Mouse (Mus musculus): Measurements from ENCODE around the gene AL732309.1. TPM values are rescaled to one million over a fixed set of nuclear protein-coding genes. Genes with fewer than 3 reads are reported as not detected.

AL732309.1 gene
- polyA plus RNA-seq, 1 experiment from 2014 or later: 6.8 TPM

DNA sequence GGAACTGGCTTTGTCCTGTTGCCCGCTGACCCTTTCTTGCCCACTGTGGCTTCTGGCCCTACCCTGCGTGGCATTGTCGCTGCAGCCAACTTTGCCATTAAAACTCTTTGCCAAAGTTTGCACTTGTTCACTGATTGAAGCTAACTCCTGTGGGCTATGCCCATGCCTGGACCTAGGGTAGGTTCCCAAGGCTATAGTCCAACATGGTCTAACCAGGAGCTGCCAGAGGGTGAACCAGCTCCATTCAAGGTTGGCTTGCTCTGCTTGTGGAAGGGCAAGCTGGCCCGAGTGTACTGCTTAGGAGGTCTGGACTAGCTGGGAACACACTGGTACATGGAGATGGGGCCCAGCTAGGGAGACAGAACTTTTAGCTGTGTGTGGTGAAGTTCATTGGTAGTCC, 2.5 kb downstream of the AL732309.1 start:
- peaks cover 18% of the 10 kb centered on the region for H3K4me1 ChIP-seq (replicated peaks; ENCODE audit: control insufficient read depth, insufficient read depth, low read length)
- ATAC-seq (replicated peaks; ENCODE audit: low FRiP score): no peak
- WGBS: 81% methylated on average over 4 of the region's 4 CpGs

DNA sequence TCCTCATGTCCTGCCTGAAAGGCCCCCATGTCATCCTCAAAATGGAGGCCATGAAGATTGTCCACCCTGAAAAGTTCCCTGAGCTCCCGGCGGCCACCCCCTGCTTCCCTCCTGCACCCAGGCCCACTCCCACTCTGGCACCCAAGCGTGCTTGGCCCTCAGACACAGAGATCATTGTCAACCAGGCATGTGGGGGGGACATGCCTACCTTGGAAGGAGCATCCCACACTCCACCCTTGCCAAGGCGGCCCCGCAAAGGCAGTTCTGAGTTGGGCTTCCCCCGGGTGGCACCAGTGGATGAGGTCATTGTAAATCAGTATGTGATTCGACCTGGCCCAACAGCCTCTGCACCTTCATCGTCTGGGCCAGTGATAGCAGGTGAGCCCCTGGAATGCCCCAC, 3.3 kb downstream of the AL732309.1 start:
- H3K9ac ChIP-seq (ENCODE audit: low read depth, low read length): no peak overlapping the region
- H3K9me3 ChIP-seq (ENCODE audit: control insufficient read depth, low read length): no peaks in the 10 kb centered on the region
- peaks cover 18% of the 10 kb centered on the region for H3K4me1 ChIP-seq (replicated peaks; ENCODE audit: control insufficient read depth, insufficient read depth, low read length)
- ATAC-seq (replicated peaks; ENCODE audit: low FRiP score) (no peak), DNase-seq (ENCODE audit: low spot score) (no peak)
- H3K4me2 ChIP-seq: no peak overlapping the region
- H3K27me3 ChIP-seq (replicated peaks; ENCODE audit: control insufficient read depth, insufficient read depth, low read length): peaks cover 23% of the 10 kb centered on the region
- peaks cover 12% of the 10 kb centered on the region for H3K36me3 ChIP-seq (ENCODE audit: control insufficient read depth, insufficient read depth, low read length)
- no peak overlapping the region for H3K4me3 ChIP-seq (ENCODE audit: low read depth, low read length)
- no peak overlapping the region for H3K27ac ChIP-seq (ENCODE audit: low read depth, low read length)
- 79% methylated on average over 8 of the region's 8 CpGs for WGBS

More for the DNA sequence above, 2.5 kb downstream of the AL732309.1 start:
- Histone ChIP-seq H3K36me3 (ENCODE audit: control insufficient read depth, insufficient read depth, low read length) (peaks cover 15% of the 10 kb centered on the region), H3K27me3 (replicated peaks; ENCODE audit: control insufficient read depth, insufficient read depth, low read length) (peaks cover 23% of the 10 kb centered on the region), H3K27ac (ENCODE audit: low read depth, low read length) (no peak overlapping the region), H3K9me3 (ENCODE audit: control insufficient read depth, low read length) (no peaks in the 10 kb centered on the region), H3K4me2 (no peak overlapping the region), H3K9ac (ENCODE audit: low read depth, low read length) (no peak overlapping the region), H3K4me3 (ENCODE audit: low read depth, low read length) (no peak overlapping the region)
- no peak for DNase-seq (ENCODE audit: low spot score)

GRCm38 (mm10) chr2:25242101-25242506, 4.6 kb downstream of the AL732309.1 start, which contains the start of the genes Rnf208 and Cysrt1:
TSS of gene Rnf208 (plus strand) at chr2:25242255.
TSS of gene Cysrt1 (minus strand) at chr2:25242452.
- WGBS: 0% methylated on average over 58 of the region's 59 CpGs
- Histone ChIP-seq H3K4me2 (peak within 1 kb of the TSS; percentile 78), H3K9ac (ENCODE audit: low read depth, low read length) (peak within 1 kb of the TSS; percentile 51), H3K27ac (ENCODE audit: low read depth, low read length) (peak within 1 kb of the TSS; percentile 57; the same call in 1 of the 2 replicates), H3K4me1 (replicated peaks; ENCODE audit: control insufficient read depth, insufficient read depth, low read length) (peaks cover 18% of the 10 kb centered on the region), H3K27me3 (replicated peaks; ENCODE audit: control insufficient read depth, insufficient read depth, low read length) (peaks cover 23% of the 10 kb centered on the region), H3K36me3 (ENCODE audit: control insufficient read depth, insufficient read depth, low read length) (peaks cover 6% of the 10 kb centered on the region; the same call in 1 of the 2 replicates), H3K4me3 (ENCODE audit: low read depth, low read length) (peak within 1 kb of the TSS; percentile 49), H3K9me3 (ENCODE audit: control insufficient read depth, low read length) (no peaks in the 10 kb centered on the region)
- DNase-seq (ENCODE audit: low spot score): no peak
- no peak for ATAC-seq (replicated peaks; ENCODE audit: low FRiP score)

DNA sequence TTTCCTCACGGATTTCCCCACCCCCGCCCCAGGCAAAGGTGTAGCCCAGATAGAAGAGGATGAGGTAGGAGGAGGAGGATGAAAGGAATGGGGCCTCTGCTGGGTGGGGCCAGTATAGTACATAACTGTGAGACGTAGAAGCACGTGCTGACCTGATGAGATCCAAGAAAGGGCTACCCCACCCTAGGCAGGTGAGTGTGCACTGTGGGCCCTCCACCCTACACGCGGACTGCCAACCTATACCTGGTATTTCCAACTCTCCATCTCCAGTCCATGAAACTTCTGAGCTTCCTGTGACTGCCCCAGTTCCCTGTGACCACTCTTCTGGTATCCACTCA, 5.3 kb downstream of the AL732309.1 start:
- peak; percentile 14 for ATAC-seq (replicated peaks; ENCODE audit: low FRiP score)
- Histone ChIP-seq H3K9ac (ENCODE audit: low read depth, low read length) (0 out of 2 replicates have a peak overlapping the region, but pooled peaks have one; percentile 23), H3K4me2 (peak overlapping the region; percentile 78), H3K27ac (ENCODE audit: low read depth, low read length) (no peak overlapping the region), H3K36me3 (ENCODE audit: control insufficient read depth, insufficient read depth, low read length) (peaks cover 4% of the 10 kb centered on the region; the same call in 1 of the 2 replicates), H3K4me3 (ENCODE audit: low read depth, low read length) (peak overlapping the region; percentile 49), H3K4me1 (replicated peaks; ENCODE audit: control insufficient read depth, insufficient read depth, low read length) (peaks cover 23% of the 10 kb centered on the region), H3K9me3 (ENCODE audit: control insufficient read depth, low read length) (no peaks in the 10 kb centered on the region), H3K27me3 (replicated peaks; ENCODE audit: control insufficient read depth, insufficient read depth, low read length) (peaks cover 23% of the 10 kb centered on the region)
- no peak for DNase-seq (ENCODE audit: low spot score)
- WGBS: 21% methylated on average over 6 of the region's 6 CpGs

GRCm38 (mm10) chr2:25240723-25241437, 5.8 kb downstream of the AL732309.1 start:
- peaks cover 23% of the 10 kb centered on the region for H3K27me3 ChIP-seq (replicated peaks; ENCODE audit: control insufficient read depth, insufficient read depth, low read length)
- H3K9me3 ChIP-seq (ENCODE audit: control insufficient read depth, low read length): no peaks in the 10 kb centered on the region
- WGBS: 2% methylated on average over 29 of the region's 29 CpGs
- H3K4me1 ChIP-seq (replicated peaks; ENCODE audit: control insufficient read depth, insufficient read depth, low read length): peaks cover 28% of the 10 kb centered on the region
- H3K27ac ChIP-seq (ENCODE audit: low read depth, low read length): peak overlapping the region; percentile 57
- H3K4me3 ChIP-seq (ENCODE audit: low read depth, low read length): peak overlapping the region; percentile 49
- peak overlapping the region; percentile 51 for H3K9ac ChIP-seq (ENCODE audit: low read depth, low read length)
- DNase-seq (ENCODE audit: low spot score): peak; percentile 81
- H3K36me3 ChIP-seq (ENCODE audit: control insufficient read depth, insufficient read depth, low read length): no peaks in the 10 kb centered on the region
- ATAC-seq (replicated peaks; ENCODE audit: low FRiP score): peak; percentile 86
- peak overlapping the region; percentile 78 for H3K4me2 ChIP-seq

GRCm38 (mm10) chr2:25240310-25240709, 6.4 kb downstream of the AL732309.1 start:
- H3K9ac ChIP-seq (ENCODE audit: low read depth, low read length): peak overlapping the region; percentile 51
- WGBS: 56% methylated on average over 8 of the region's 8 CpGs

DNA sequence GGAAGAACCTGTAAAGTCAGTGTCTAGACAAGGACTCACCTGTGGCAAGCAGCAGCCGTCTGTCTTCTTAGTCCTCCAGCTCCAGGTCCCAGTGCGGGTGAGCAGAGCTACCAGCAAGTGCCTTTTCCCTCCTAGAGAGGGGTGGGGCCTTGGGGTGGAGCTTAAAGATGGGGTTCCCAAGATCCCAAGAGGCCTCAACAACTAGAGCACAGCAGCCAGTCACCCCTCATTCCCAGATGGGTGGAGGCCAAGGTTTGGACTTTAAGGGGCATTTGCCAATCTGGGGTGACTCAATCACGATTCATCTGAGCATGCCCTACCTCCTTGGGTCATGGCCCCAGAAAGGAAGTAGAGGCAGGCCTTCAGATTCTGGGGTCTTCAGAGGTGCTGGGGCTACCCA, 6.9 kb downstream of the AL732309.1 start:
- ATAC-seq (replicated peaks; ENCODE audit: low FRiP score) (no peak), DNase-seq (ENCODE audit: low spot score) (no peak)
- Histone ChIP-seq H3K4me1 (replicated peaks; ENCODE audit: control insufficient read depth, insufficient read depth, low read length) (peaks cover 28% of the 10 kb centered on the region), H3K36me3 (ENCODE audit: control insufficient read depth, insufficient read depth, low read length) (no peaks in the 10 kb centered on the region), H3K27ac (ENCODE audit: low read depth, low read length) (no peak overlapping the region), H3K9me3 (ENCODE audit: control insufficient read depth, low read length) (no peaks in the 10 kb centered on the region), H3K4me2 (no peak overlapping the region), H3K27me3 (replicated peaks; ENCODE audit: control insufficient read depth, insufficient read depth, low read length) (peaks cover 23% of the 10 kb centered on the region), H3K4me3 (ENCODE audit: low read depth, low read length) (no peak overlapping the region), H3K9ac (ENCODE audit: low read depth, low read length) (no peak overlapping the region)
- 81% methylated on average over 3 of the region's 3 CpGs for WGBS

More at GRCm38 (mm10) chr2:25240310-25240709, 6.4 kb downstream of the AL732309.1 start:
- peaks cover 28% of the 10 kb centered on the region for H3K4me1 ChIP-seq (replicated peaks; ENCODE audit: control insufficient read depth, insufficient read depth, low read length)
- H3K9me3 ChIP-seq (ENCODE audit: control insufficient read depth, low read length): no peaks in the 10 kb centered on the region
- H3K4me3 ChIP-seq (ENCODE audit: low read depth, low read length): peak overlapping the region; percentile 49
- ATAC-seq (replicated peaks; ENCODE audit: low FRiP score) (no peak), DNase-seq (ENCODE audit: low spot score) (no peak)
- peak overlapping the region; percentile 78 for H3K4me2 ChIP-seq
- peaks cover 23% of the 10 kb centered on the region for H3K27me3 ChIP-seq (replicated peaks; ENCODE audit: control insufficient read depth, insufficient read depth, low read length)
- peak overlapping the region; percentile 57 for H3K27ac ChIP-seq (ENCODE audit: low read depth, low read length)
- no peaks in the 10 kb centered on the region for H3K36me3 ChIP-seq (ENCODE audit: control insufficient read depth, insufficient read depth, low read length)

DNA sequence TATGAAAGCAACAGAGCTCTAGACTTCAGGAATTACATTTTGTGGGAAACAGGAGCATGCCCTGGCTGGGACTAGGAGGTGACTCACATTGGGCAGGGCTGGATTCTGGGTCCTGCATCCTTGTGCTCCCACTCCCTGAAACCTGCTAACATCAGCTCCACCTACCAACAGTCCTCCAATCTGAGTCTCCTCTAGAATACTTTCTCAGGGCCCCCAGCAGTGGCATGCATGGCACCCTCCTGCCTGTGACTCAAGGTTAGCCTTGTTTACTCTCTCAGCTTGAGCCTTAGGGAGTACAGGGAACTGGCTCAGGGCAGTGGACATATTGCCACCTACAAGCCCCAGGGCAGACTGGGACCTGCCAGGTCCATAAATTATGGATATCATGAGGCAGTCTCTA, 8.6 kb downstream of the AL732309.1 start:
- Histone ChIP-seq H3K27ac (ENCODE audit: low read depth, low read length) (no peak overlapping the region), H3K36me3 (ENCODE audit: control insufficient read depth, insufficient read depth, low read length) (no peaks in the 10 kb centered on the region), H3K4me3 (ENCODE audit: low read depth, low read length) (no peak overlapping the region), H3K9ac (ENCODE audit: low read depth, low read length) (no peak overlapping the region), H3K4me2 (no peak overlapping the region), H3K27me3 (replicated peaks; ENCODE audit: control insufficient read depth, insufficient read depth, low read length) (peaks cover 18% of the 10 kb centered on the region), H3K9me3 (ENCODE audit: control insufficient read depth, low read length) (no peaks in the 10 kb centered on the region), H3K4me1 (replicated peaks; ENCODE audit: control insufficient read depth, insufficient read depth, low read length) (peaks cover 39% of the 10 kb centered on the region)
- ATAC-seq (replicated peaks; ENCODE audit: low FRiP score) (no peak), DNase-seq (ENCODE audit: low spot score) (no peak)

- Histone ChIP-seq H3K4me2 (no peak overlapping the region), H3K36me3 (ENCODE audit: control insufficient read depth, insufficient read depth, low read length) (no peaks in the 10 kb centered on the region), H3K4me3 (ENCODE audit: low read depth, low read length) (no peak overlapping the region), H3K9me3 (ENCODE audit: control insufficient read depth, low read length) (no peaks in the 10 kb centered on the region), H3K9ac (ENCODE audit: low read depth, low read length) (no peak overlapping the region), H3K4me1 (replicated peaks; ENCODE audit: control insufficient read depth, insufficient read depth, low read length) (peaks cover 40% of the 10 kb centered on the region), H3K27me3 (replicated peaks; ENCODE audit: control insufficient read depth, insufficient read depth, low read length) (peaks cover 13% of the 10 kb centered on the region; the same call in 1 of the 2 replicates), H3K27ac (ENCODE audit: low read depth, low read length) (no peak overlapping the region)
- 66% methylated on average over 4 of the region's 4 CpGs for WGBS
- DNase-seq (ENCODE audit: low spot score): no peak
- no peak for ATAC-seq (replicated peaks; ENCODE audit: low FRiP score)
Observed at GRCm38 (mm10) chr2:25237522-25237921, 9.1 kb downstream of the AL732309.1 start.
